Comparison of ENCODE assay signal across 7 mouse cellular contexts in the genomic region with DNA sequence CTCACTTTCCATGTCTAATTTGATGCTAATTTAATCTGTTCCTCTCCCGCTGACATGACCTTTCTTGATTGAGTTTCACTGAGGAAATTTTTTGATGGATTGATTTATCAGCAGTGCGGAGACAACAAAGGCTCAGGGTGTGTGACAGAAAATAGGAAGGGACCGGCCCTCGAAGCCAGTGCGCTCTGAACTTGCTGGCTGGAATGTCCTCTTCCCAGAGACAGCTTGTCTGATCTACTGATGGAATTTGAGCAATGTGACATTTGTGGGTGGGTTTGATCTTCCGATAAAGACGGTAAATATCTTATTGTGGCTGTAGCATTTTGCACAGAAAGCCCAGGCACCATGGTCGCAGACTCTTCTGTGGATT.
DNase-seq lines count a peak whose midpoint lies in the region; ATAC-seq lines count a peak whose summit lies in the region.

No protein-coding gene starts in this region.

- H3K9ac ChIP-seq in lung, embryonic 15.5 days: no peak overlapping the region
- H3K9ac ChIP-seq in embryonic facial prominence, embryonic 13.5 days: no peak overlapping the region
- H3K9ac ChIP-seq in hindbrain, embryonic 14.5 days: peak overlapping the region; percentile 25; the same call in 1 of the 2 replicates
- H3K9ac ChIP-seq in neural tube, embryonic 13.5 days: no peak overlapping the region

- H3K27me3 ChIP-seq in lung, embryonic 15.5 days: no peaks in the 10 kb centered on the region
- H3K27me3 ChIP-seq in embryonic facial prominence, embryonic 13.5 days: no peaks in the 10 kb centered on the region
- H3K27me3 ChIP-seq in hindbrain, embryonic 14.5 days (ENCODE audit: control insufficient read depth, insufficient read depth, low read length): no peaks in the 10 kb centered on the region
- no peaks in the 10 kb centered on the region for H3K27me3 ChIP-seq in neural tube, embryonic 13.5 days

- peak overlapping the region; percentile 70 for H3K4me2 ChIP-seq in lung, embryonic 15.5 days
- peak overlapping the region; percentile 71 for H3K4me2 ChIP-seq in embryonic facial prominence, embryonic 13.5 days
- H3K4me2 ChIP-seq in hindbrain, embryonic 14.5 days (replicated peaks): peak overlapping the region; percentile 53
- peak overlapping the region; percentile 61 for H3K4me2 ChIP-seq in neural tube, embryonic 13.5 days

- no peak overlapping the region for H3K27ac ChIP-seq in lung, embryonic 15.5 days
- H3K27ac ChIP-seq in embryonic facial prominence, embryonic 13.5 days: no peak overlapping the region
- peak overlapping the region; percentile 44 for H3K27ac ChIP-seq in hindbrain, embryonic 14.5 days
- 0 out of 2 replicates have a peak overlapping the region, but pooled peaks have one; percentile 23 for H3K27ac ChIP-seq in neural tube, embryonic 13.5 days (replicated peaks)

- no peak for DNase-seq in lung, postnatal 14 days
- DNase-seq in hindbrain, embryonic 14.5 days (ENCODE audit: low spot score): no peak
- DNase-seq in spleen, postnatal 14 days (ENCODE audit: low spot score in 2 of 2): no peak
- no peak for DNase-seq in left cerebral cortex, postnatal 36 days (ENCODE audit: low spot score in 2 of 2)

- H3K36me3 ChIP-seq in lung, embryonic 15.5 days: no peaks in the 10 kb centered on the region
- H3K36me3 ChIP-seq in embryonic facial prominence, embryonic 13.5 days: no peaks in the 10 kb centered on the region
- no peaks in the 10 kb centered on the region for H3K36me3 ChIP-seq in hindbrain, embryonic 14.5 days (replicated peaks; ENCODE audit: control insufficient read depth, insufficient read depth)
- H3K36me3 ChIP-seq in neural tube, embryonic 13.5 days: no peaks in the 10 kb centered on the region

- 24% methylated on average over 8 of the region's 8 CpGs for WGBS in lung, embryonic 15.5 days
- WGBS in embryonic facial prominence, embryonic 13.5 days: 28% methylated on average over 8 of the region's 8 CpGs
- WGBS in hindbrain, embryonic 14.5 days: 24% methylated on average over 8 of the region's 8 CpGs
- 42% methylated on average over 8 of the region's 8 CpGs for WGBS in neural tube, embryonic 13.5 days

- no peak overlapping the region for H3K4me3 ChIP-seq in lung, embryonic 15.5 days
- H3K4me3 ChIP-seq in embryonic facial prominence, embryonic 13.5 days: no peak overlapping the region
- 0 out of 2 replicates have a peak overlapping the region, but pooled peaks have one; percentile 12 for H3K4me3 ChIP-seq in hindbrain, embryonic 14.5 days (replicated peaks; ENCODE audit: low read length)
- no peak overlapping the region for H3K4me3 ChIP-seq in neural tube, embryonic 13.5 days

- intact Hi-C loops in left cerebral cortex, postnatal 36 days (cut with DNase I): no loop called here

- peaks cover 12% of the 10 kb centered on the region for H3K4me1 ChIP-seq in lung, embryonic 15.5 days
- H3K4me1 ChIP-seq in embryonic facial prominence, embryonic 13.5 days: peaks cover 28% of the 10 kb centered on the region
- H3K4me1 ChIP-seq in hindbrain, embryonic 14.5 days (replicated peaks; ENCODE audit: control insufficient read depth, insufficient read depth, low read length): peaks cover 24% of the 10 kb centered on the region
- peaks cover 39% of the 10 kb centered on the region for H3K4me1 ChIP-seq in neural tube, embryonic 13.5 days (replicated peaks)

- ATAC-seq in lung, embryonic 15.5 days (ENCODE audit: borderline replicate concordance, extremely low read depth, low FRiP score, low TSS enrichment): no peak
- ATAC-seq in embryonic facial prominence, embryonic 13.5 days (ENCODE audit: insufficient number of reproducible peaks, insufficient read depth, low FRiP score, low TSS enrichment, low read depth): no peak
- peak; percentile 7; the same call in 1 of the 2 replicates for ATAC-seq in hindbrain, embryonic 14.5 days (ENCODE audit: low FRiP score)
- no peak for ATAC-seq in neural tube, embryonic 13.5 days (ENCODE audit: low read depth)

- H3K9me3 ChIP-seq in lung, embryonic 15.5 days: no peaks in the 10 kb centered on the region
- H3K9me3 ChIP-seq in embryonic facial prominence, embryonic 13.5 days: no peaks in the 10 kb centered on the region
- H3K9me3 ChIP-seq in hindbrain, embryonic 14.5 days (ENCODE audit: control insufficient read depth, low read length): no peaks in the 10 kb centered on the region
- no peaks in the 10 kb centered on the region for H3K9me3 ChIP-seq in neural tube, embryonic 13.5 days

Comparison
In these comparisons a context has a peak if more than half of its experiments do, and no peak if none do; other contexts are left out.
1. H3K27ac ChIP-seq: peak in hindbrain, embryonic 14.5 days (single experiment) and neural tube, embryonic 13.5 days (single experiment); none in lung, embryonic 15.5 days (single experiment) and embryonic facial prominence, embryonic 13.5 days (single experiment).
2. Peak in every context shown above with its lines, with median percentiles within 50 percentile points of each other: H3K4me2 ChIP-seq.